Mouse (Mus musculus): ENCODE results near the gene Mov10l1. TPM values are rescaled to one million over a fixed set of nuclear protein-coding genes. Genes with fewer than 3 reads are reported as not detected.

Mov10l1 gene
- polyA plus RNA-seq (2012; rRNA removed; ENCODE audit: low replicate concordance), result not detected in 2 replicates

GRCm38 (mm10) chr15:88982534-88983079 lies at the start of gene Mov10l1:
Mov10l1 (plus strand) TSS chr15:88982909.

GRCm38 (mm10) chr15:88954368-88955072 lies 28.2 kb upstream of the Mov10l1 start, which contains the start of gene Ttll8:
Ttll8 (minus strand) TSS chr15:88954418.

GRCm38 (mm10) chr15:88978281-88979137 lies 4.2 kb upstream of the Mov10l1 start, which contains the start of gene Mlc1:
Mlc1 (minus strand) TSS chr15:88979007.

GRCm38 (mm10) chr15:89059161-89059931 lies 76.6 kb downstream of the Mov10l1 start, which contains the start of gene Panx2:
Panx2 (plus strand) TSS chr15:89059734.

DNA sequence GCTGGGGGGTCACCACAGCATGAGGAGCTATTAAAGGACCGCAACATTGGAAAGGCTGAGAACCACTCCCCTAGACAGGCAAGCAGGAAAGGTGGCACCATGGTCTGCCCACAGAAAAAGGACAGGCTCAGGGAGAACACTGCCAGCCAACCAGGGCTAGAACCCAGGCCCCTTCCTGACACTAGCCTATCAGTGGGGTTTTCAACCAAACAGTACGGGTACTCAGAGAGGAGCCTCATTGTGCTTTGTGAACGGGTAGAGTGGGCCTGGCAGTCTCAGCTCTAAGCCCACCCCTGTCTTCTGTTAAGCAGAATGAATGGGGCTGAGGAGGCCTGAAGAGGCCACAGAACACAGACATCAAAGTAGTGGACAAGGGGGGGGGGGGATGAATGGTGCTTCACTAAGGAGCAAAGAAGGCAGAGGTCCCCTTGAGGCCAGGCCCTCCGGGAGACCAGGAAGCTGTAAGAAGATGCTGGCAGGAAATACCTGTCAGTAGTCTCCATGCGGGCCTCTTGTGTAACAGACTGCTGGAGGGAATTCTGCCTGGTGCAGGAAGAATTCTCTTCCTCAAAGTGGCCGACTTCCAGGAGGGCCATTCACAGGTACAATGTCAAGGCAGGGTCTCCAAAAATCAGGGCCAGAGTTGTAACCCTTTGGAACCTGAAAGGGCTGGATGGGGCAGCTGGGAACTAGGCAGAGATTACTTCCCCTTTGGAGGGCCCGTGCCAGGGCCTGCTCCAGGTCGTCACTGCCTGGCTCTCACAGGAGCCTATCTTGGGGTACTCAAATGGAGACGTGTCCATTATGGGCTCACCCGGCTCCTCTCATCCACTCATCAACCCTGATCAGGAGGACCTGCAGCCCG lies 92.1 kb downstream of the Mov10l1 start, which contains the start of gene Trabd:
TSS of gene Trabd (plus strand) at position 512 of the 865 bp plus-strand sequence.

DNA sequence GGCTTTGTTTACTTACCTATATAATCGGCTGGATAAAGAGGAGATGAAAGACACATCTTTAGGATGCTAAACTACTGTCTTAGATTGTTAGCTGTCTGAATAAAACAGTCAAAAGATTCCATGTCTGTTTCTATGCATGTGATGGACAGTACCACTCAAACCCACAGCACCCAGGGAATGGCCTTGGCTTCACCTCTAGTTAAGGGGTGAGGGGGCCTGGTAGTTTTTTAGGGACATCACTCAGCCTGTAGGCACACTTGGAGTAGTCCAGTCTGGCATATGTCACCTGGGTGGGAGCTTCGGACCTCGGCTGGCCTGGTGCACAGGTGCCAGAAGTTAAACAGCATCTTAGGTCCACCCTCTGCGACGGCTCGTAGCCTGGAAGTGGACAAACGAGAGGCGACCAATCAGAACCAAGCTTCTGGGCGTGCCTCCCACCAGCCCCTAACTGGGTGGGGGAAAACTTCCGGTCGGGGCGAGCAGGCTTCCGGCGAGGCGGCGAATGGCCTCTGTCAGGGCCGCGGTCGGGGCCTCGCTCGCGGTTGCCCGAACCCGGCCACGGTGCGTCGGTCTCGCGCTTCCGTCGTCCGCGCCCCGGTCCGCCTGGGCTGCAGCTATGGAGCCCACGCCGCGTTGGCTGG lies 106.0 kb downstream of the Mov10l1 start, which contains the start of gene Selenoo:
TSS of gene Selenoo (plus strand) at position 478 of the 641 bp plus-strand sequence.

Other genes starting within 250 kb of the Mov10l1 start
- 7.2 and 8.0 TPM in 2 replicates for gene Brd1, start 248.7 kb upstream of the Mov10l1 start, polyA plus RNA-seq (2012; rRNA removed; ENCODE audit: low replicate concordance)
- 2.3 and 2.7 TPM in 2 replicates for gene Zbed4, start 231.2 kb upstream of the Mov10l1 start, polyA plus RNA-seq (2012; rRNA removed; ENCODE audit: low replicate concordance)
- 13.9 and 16.8 TPM in 2 replicates for gene Alg12, start 163.6 kb upstream of the Mov10l1 start, polyA plus RNA-seq (2012; rRNA removed; ENCODE audit: low replicate concordance)
- gene Creld2, start 163.3 kb upstream of the Mov10l1 start, polyA plus RNA-seq (2012; rRNA removed; ENCODE audit: low replicate concordance), result 32.7 and 39.9 TPM in 2 replicates
- 63.5 and 89.3 TPM in 2 replicates for gene Pim3, start 120.7 kb upstream of the Mov10l1 start, polyA plus RNA-seq (2012; rRNA removed; ENCODE audit: low replicate concordance)
- gene Ttll8, start 28.5 kb upstream of the Mov10l1 start, polyA plus RNA-seq (2012; rRNA removed; ENCODE audit: low replicate concordance), result not detected in 2 replicates
- 0.04 TPM in 1 of 2 replicates, not detected in the other for gene Mlc1, start 3.9 kb upstream of the Mov10l1 start, polyA plus RNA-seq (2012; rRNA removed; ENCODE audit: low replicate concordance)
- gene Panx2, start 76.8 kb downstream of the Mov10l1 start, polyA plus RNA-seq (2012; rRNA removed; ENCODE audit: low replicate concordance), result 0.23 and 1.4 TPM in 2 replicates
- gene Trabd, start 92.2 kb downstream of the Mov10l1 start, polyA plus RNA-seq (2012; rRNA removed; ENCODE audit: low replicate concordance), result 87.4 and 97.4 TPM in 2 replicates
- gene Selenoo, start 106.2 kb downstream of the Mov10l1 start, polyA plus RNA-seq (2012; rRNA removed; ENCODE audit: low replicate concordance), result 42.4 and 57.0 TPM in 2 replicates
- gene Tubgcp6, start 140.2 kb downstream of the Mov10l1 start, polyA plus RNA-seq (2012; rRNA removed; ENCODE audit: low replicate concordance), result 20.9 and 30.5 TPM in 2 replicates
- gene Hdac10, start 145.8 kb downstream of the Mov10l1 start, polyA plus RNA-seq (2012; rRNA removed; ENCODE audit: low replicate concordance), result 19.2 and 21.0 TPM in 2 replicates
- 2.6 and 2.9 TPM in 2 replicates for gene Mapk12, start 157.8 kb downstream of the Mov10l1 start, polyA plus RNA-seq (2012; rRNA removed; ENCODE audit: low replicate concordance)
- 1.2 and 1.8 TPM in 2 replicates for gene Mapk11, start 166.7 kb downstream of the Mov10l1 start, polyA plus RNA-seq (2012; rRNA removed; ENCODE audit: low replicate concordance)
- 257 and 402 TPM in 2 replicates for gene Plxnb2, start 197.9 kb downstream of the Mov10l1 start, polyA plus RNA-seq (2012; rRNA removed; ENCODE audit: low replicate concordance)
- gene Dennd6b, start 213.6 kb downstream of the Mov10l1 start, polyA plus RNA-seq (2012; rRNA removed; ENCODE audit: low replicate concordance), result 12.6 and 17.4 TPM in 2 replicates
- gene Ppp6r2, start 228.6 kb downstream of the Mov10l1 start, polyA plus RNA-seq (2012; rRNA removed; ENCODE audit: low replicate concordance), result 252 and 373 TPM in 2 replicates

All from duodenum, adult 2 months (tissue).